Mouse (Mus musculus): ENCODE measurements around the gene Trim11. TPM values are rescaled to one million over a fixed set of nuclear protein-coding genes. Genes with fewer than 3 reads are reported as not detected.

Trim11 gene
- polyA plus RNA-seq, 1 experiment from 2014 or later, result 8.8 TPM

GRCm38 (mm10) chr11:58954420-58955142 is 23.3 kb upstream of the Trim11 start, which contains the start of the genes Hist3h2a and Trim17:
Gene Hist3h2a (plus strand): TSS chr11:58954685.
Gene Trim17 (plus strand): TSS chr11:58954685.
- peak; percentile 75 for TF ChIP-seq CTCF (IDR thresholded peaks at IDR 0.05; ENCODE audit: low read depth)
- TF ChIP-seq EP300 (IDR thresholded peaks at IDR 0.05; ENCODE audit: low read depth), result peak; percentile 91

GRCm38 (mm10) chr11:58955143-58955867 is 22.6 kb upstream of the Trim11 start:
- peaks cover 31% of the 10 kb centered on the region for H3K4me1 ChIP-seq (ENCODE audit: insufficient read depth)
- 1% methylated on average over 20 of the region's 20 CpGs for WGBS (ENCODE audit: insufficient replicate concordance)

More at GRCm38 (mm10) chr11:58954420-58955142, 23.3 kb upstream of the Trim11 start, which contains the start of the genes Hist3h2a and Trim17:
- Histone ChIP-seq H3K4me3 (ENCODE audit: low read depth, low read length) (peak within 1 kb of the TSS; percentile 89), H3K27ac (ENCODE audit: low read depth) (peak within 1 kb of the TSS; percentile 99), H3K9ac (replicated peaks) (peak within 1 kb of the TSS; percentile 99), H3K36me3 (replicated peaks; ENCODE audit: insufficient read depth, low read length) (peaks cover 19% of the 10 kb centered on the region), H3K4me2 (ENCODE audit: low read depth, low read length) (peak within 1 kb of the TSS; percentile 84), H3K4me1 (ENCODE audit: insufficient read depth) (peaks cover 29% of the 10 kb centered on the region), H3K27me3 (ENCODE audit: insufficient read depth, low read length) (peaks cover 9% of the 10 kb centered on the region), H3K9me3 (ENCODE audit: low read length) (no peaks in the 10 kb centered on the region)
- peak; percentile 86 for DNase-seq
- peak; percentile 89 for ATAC-seq
- under 1% methylated on average over 46 of the region's 49 CpGs for WGBS (ENCODE audit: insufficient replicate concordance)

GRCm38 (mm10) chr11:58955868-58956257 is 22.0 kb upstream of the Trim11 start:
- Histone ChIP-seq H3K27me3 (ENCODE audit: insufficient read depth, low read length) (no peaks in the 10 kb centered on the region; the same call in 1 of the 2 replicates), H3K9ac (replicated peaks) (peak overlapping the region; percentile 99), H3K4me2 (ENCODE audit: low read depth, low read length) (peak overlapping the region; percentile 84), H3K27ac (ENCODE audit: low read depth) (peak overlapping the region; percentile 99), H3K36me3 (replicated peaks; ENCODE audit: insufficient read depth, low read length) (peaks cover 19% of the 10 kb centered on the region), H3K4me3 (ENCODE audit: low read depth, low read length) (peak overlapping the region; percentile 89), H3K4me1 (ENCODE audit: insufficient read depth) (peaks cover 32% of the 10 kb centered on the region), H3K9me3 (ENCODE audit: low read length) (no peaks in the 10 kb centered on the region)
- no peak for TF ChIP-seq CTCF (IDR thresholded peaks at IDR 0.05; ENCODE audit: low read depth)
- no peak for TF ChIP-seq EP300 (IDR thresholded peaks at IDR 0.05; ENCODE audit: low read depth)
- 32% methylated on average over 8 of the region's 8 CpGs for WGBS (ENCODE audit: insufficient replicate concordance)
- ATAC-seq (no peak), DNase-seq (no peak)

More at GRCm38 (mm10) chr11:58955143-58955867, 22.6 kb upstream of the Trim11 start:
- Histone ChIP-seq H3K9ac (replicated peaks) (peak overlapping the region; percentile 99), H3K27me3 (ENCODE audit: insufficient read depth, low read length) (peaks cover 1% of the 10 kb centered on the region), H3K9me3 (ENCODE audit: low read length) (no peaks in the 10 kb centered on the region), H3K4me2 (ENCODE audit: low read depth, low read length) (peak overlapping the region; percentile 84), H3K27ac (ENCODE audit: low read depth) (peak overlapping the region; percentile 99), H3K4me3 (ENCODE audit: low read depth, low read length) (peak overlapping the region; percentile 89), H3K36me3 (replicated peaks; ENCODE audit: insufficient read depth, low read length) (peaks cover 19% of the 10 kb centered on the region)
- DNase-seq (no peak), ATAC-seq (no peak; the same call in 1 of the 2 replicates)
- no peak; the same call in none of the 2 replicates for TF ChIP-seq CTCF (IDR thresholded peaks at IDR 0.05; ENCODE audit: low read depth)
- TF ChIP-seq EP300 (IDR thresholded peaks at IDR 0.05; ENCODE audit: low read depth), result no peak

- Histone ChIP-seq H3K36me3 (replicated peaks; ENCODE audit: insufficient read depth, low read length) (peaks cover 19% of the 10 kb centered on the region), H3K4me1 (ENCODE audit: insufficient read depth) (peaks cover 32% of the 10 kb centered on the region)
- TF ChIP-seq EP300 (IDR thresholded peaks at IDR 0.05; ENCODE audit: low read depth) (no peak), CTCF (IDR thresholded peaks at IDR 0.05; ENCODE audit: low read depth) (no peak)
Observed at GRCm38 (mm10) chr11:58957226-58957914, 20.5 kb upstream of the Trim11 start.

GRCm38 (mm10) chr11:58958536-58958935 is 19.4 kb upstream of the Trim11 start:
- H3K4me2 ChIP-seq (ENCODE audit: low read depth, low read length), result peak overlapping the region; percentile 84
- ATAC-seq (no peak), DNase-seq (no peak)
- 87% methylated on average over 6 of the region's 6 CpGs for WGBS (ENCODE audit: insufficient replicate concordance)
- peak overlapping the region; percentile 46; the same call in 1 of the 2 replicates for H3K9ac ChIP-seq (replicated peaks)
- H3K4me3 ChIP-seq (ENCODE audit: low read depth, low read length), result peak overlapping the region; percentile 89
- no peak for TF ChIP-seq CTCF (IDR thresholded peaks at IDR 0.05; ENCODE audit: low read depth)
- no peak for TF ChIP-seq EP300 (IDR thresholded peaks at IDR 0.05; ENCODE audit: low read depth)
- H3K36me3 ChIP-seq (replicated peaks; ENCODE audit: insufficient read depth, low read length), result peaks cover 19% of the 10 kb centered on the region
- no peaks in the 10 kb centered on the region for H3K9me3 ChIP-seq (ENCODE audit: low read length)
- peaks cover 4% of the 10 kb centered on the region; the same call in 1 of the 2 replicates for H3K27me3 ChIP-seq (ENCODE audit: insufficient read depth, low read length)
- peak overlapping the region; percentile 70 for H3K27ac ChIP-seq (ENCODE audit: low read depth)
- H3K4me1 ChIP-seq (ENCODE audit: insufficient read depth), result peaks cover 32% of the 10 kb centered on the region

More at GRCm38 (mm10) chr11:58957226-58957914, 20.5 kb upstream of the Trim11 start:
- DNase-seq (no peak), ATAC-seq (no peak)
- H3K27ac ChIP-seq (ENCODE audit: low read depth), result peak overlapping the region; percentile 99; the same call in 1 of the 2 replicates
- H3K9ac ChIP-seq (replicated peaks), result peak overlapping the region; percentile 99
- WGBS (ENCODE audit: insufficient replicate concordance), result 87% methylated on average over 5 of the region's 5 CpGs
- peak overlapping the region; percentile 84 for H3K4me2 ChIP-seq (ENCODE audit: low read depth, low read length)
- peaks cover 4% of the 10 kb centered on the region; the same call in 1 of the 2 replicates for H3K27me3 ChIP-seq (ENCODE audit: insufficient read depth, low read length)
- H3K4me3 ChIP-seq (ENCODE audit: low read depth, low read length), result peak overlapping the region; percentile 89
- no peaks in the 10 kb centered on the region for H3K9me3 ChIP-seq (ENCODE audit: low read length)
